8 mouse cellular contexts compared by ENCODE assay signal in the genomic region with DNA sequence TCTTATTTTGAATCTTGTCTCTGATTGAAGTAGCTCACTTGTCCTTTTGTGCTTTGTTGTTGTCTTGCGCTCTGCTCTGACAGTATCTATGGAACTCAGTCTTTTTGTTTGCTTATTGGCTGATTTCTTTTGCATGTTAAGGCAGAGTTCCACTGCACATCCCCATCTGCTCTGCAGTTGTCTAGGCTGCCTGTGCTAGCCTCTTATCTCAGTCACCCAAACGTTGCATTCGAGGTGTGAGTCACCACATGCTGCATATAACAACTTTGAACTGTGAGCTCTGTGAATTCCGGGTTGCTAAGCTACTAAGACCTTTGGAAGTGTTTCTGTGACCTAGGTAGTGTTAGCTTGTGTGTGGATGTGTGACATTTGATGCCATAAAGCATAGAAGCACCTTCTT.
DNase-seq lines count a peak whose midpoint lies in the region; ATAC-seq lines count a peak whose summit lies in the region.

No protein-coding gene starts in this region.

- no peak for DNase-seq in embryonic facial prominence, embryonic 10.5 days (ENCODE audit: low spot score)
- DNase-seq in 3T3-L1 (ENCODE audit: low read depth, low spot score) = peak; percentile 47
- peak; percentile 51 for DNase-seq in liver, embryonic 11.5 days (ENCODE audit: low spot score)
- peak; percentile 14 for DNase-seq in thymus, postnatal 4 days
- DNase-seq in cerebellum, adult 18-20 months = no peak
- DNase-seq in cerebellum, postnatal 25 days = no peak

- no peaks in the 10 kb centered on the region for H3K9me3 ChIP-seq in embryonic facial prominence, embryonic 12.5 days
- H3K9me3 ChIP-seq in embryonic facial prominence, embryonic 10.5 days = no peaks in the 10 kb centered on the region
- no peaks in the 10 kb centered on the region for H3K9me3 ChIP-seq in liver, embryonic 11.5 days (ENCODE audit: control insufficient read depth, low read length)

- H3K27me3 ChIP-seq in embryonic facial prominence, embryonic 12.5 days = no peaks in the 10 kb centered on the region
- no peaks in the 10 kb centered on the region for H3K27me3 ChIP-seq in embryonic facial prominence, embryonic 10.5 days (replicated peaks; ENCODE audit: low read depth, poor library complexity, severe bottlenecking)
- no peaks in the 10 kb centered on the region for H3K27me3 ChIP-seq in liver, embryonic 11.5 days (replicated peaks; ENCODE audit: control insufficient read depth, insufficient read depth, low read length)

- H3K4me1 ChIP-seq in embryonic facial prominence, embryonic 12.5 days = peaks cover 10% of the 10 kb centered on the region; the same call in 1 of the 2 replicates
- H3K4me1 ChIP-seq in embryonic facial prominence, embryonic 10.5 days = peaks cover 8% of the 10 kb centered on the region; the same call in 1 of the 2 replicates
- peaks cover 36% of the 10 kb centered on the region for H3K4me1 ChIP-seq in liver, embryonic 11.5 days (replicated peaks; ENCODE audit: control insufficient read depth, insufficient read depth, low read length)

- 55% methylated on average over 4 of the region's 4 CpGs for WGBS in embryonic facial prominence, embryonic 12.5 days
- 69% methylated on average over 4 of the region's 4 CpGs for WGBS in embryonic facial prominence, embryonic 10.5 days
- 14% methylated on average over 4 of the region's 4 CpGs for WGBS in liver, embryonic 11.5 days

- H3K4me3 ChIP-seq in embryonic facial prominence, embryonic 12.5 days = no peak overlapping the region
- no peak overlapping the region for H3K4me3 ChIP-seq in embryonic facial prominence, embryonic 10.5 days
- H3K4me3 ChIP-seq in liver, embryonic 11.5 days (ENCODE audit: low read depth, low read length) = no peak overlapping the region

- H3K36me3 ChIP-seq in embryonic facial prominence, embryonic 12.5 days = peaks cover 12% of the 10 kb centered on the region; the same call in 1 of the 2 replicates
- H3K36me3 ChIP-seq in embryonic facial prominence, embryonic 10.5 days (replicated peaks) = peaks cover 41% of the 10 kb centered on the region
- H3K36me3 ChIP-seq in liver, embryonic 11.5 days (ENCODE audit: control insufficient read depth, insufficient read depth, low read length) = peaks cover 3% of the 10 kb centered on the region; the same call in 1 of the 2 replicates

- no peak overlapping the region for H3K4me2 ChIP-seq in embryonic facial prominence, embryonic 12.5 days (replicated peaks)
- peak overlapping the region; percentile 44 for H3K4me2 ChIP-seq in liver, embryonic 11.5 days

- ATAC-seq in embryonic facial prominence, embryonic 12.5 days (ENCODE audit: insufficient number of reproducible peaks, insufficient read depth, low FRiP score, low TSS enrichment) = no peak
- ATAC-seq in common myeloid progenitor, adult 5-6 weeks (replicated peaks; ENCODE audit: low read depth, poor library complexity, severe bottlenecking) = peak; percentile 86
- peak; percentile 94 for ATAC-seq in liver, embryonic 11.5 days (replicated peaks; ENCODE audit: low FRiP score)

- no peak overlapping the region for H3K9ac ChIP-seq in embryonic facial prominence, embryonic 12.5 days
- H3K9ac ChIP-seq in liver, embryonic 11.5 days (ENCODE audit: low read depth, low read length) = peak overlapping the region; percentile 28; the same call in 1 of the 2 replicates

- H3K27ac ChIP-seq in embryonic facial prominence, embryonic 12.5 days = peak overlapping the region; percentile 36; the same call in 1 of the 2 replicates
- no peak overlapping the region for H3K27ac ChIP-seq in embryonic facial prominence, embryonic 10.5 days (replicated peaks)
- peak overlapping the region; percentile 84 for H3K27ac ChIP-seq in liver, embryonic 11.5 days (ENCODE audit: low read depth, low read length)

Comparison
In these comparisons a context has a peak if more than half of its experiments do, and no peak if none do; other contexts are left out.
1. DNase-seq: peak in 3T3-L1 (single experiment), liver, embryonic 11.5 days (single experiment) and thymus, postnatal 4 days (single experiment); none in embryonic facial prominence, embryonic 10.5 days (single experiment), cerebellum, adult 18-20 months (0 of 2) and cerebellum, postnatal 25 days (0 of 2).